Mouse (Mus musculus) ES-Bruce4 (cell line): ENCODE results near the gene Rab3a. TPM values are rescaled to one million over a fixed set of nuclear protein-coding genes. Genes with fewer than 3 reads are reported as not detected.

Experiments used
- H3K27ac ChIP-seq: 2 replicates; pipeline ENCODE4 v1.5.1; 2012; ENCODE audit warnings: low read length, inconsistent platforms; ENCODE audit not compliant: insufficient read depth
- H3K27me3 ChIP-seq: 2 replicates; pipeline ENCODE4 v1.6.1; 2012; ENCODE audit warnings: mild to moderate bottlenecking, low read length, inconsistent platforms; ENCODE audit not compliant: control insufficient read depth, poor library complexity, insufficient read depth, severe bottlenecking
- H3K36me3 ChIP-seq: 2 replicates; pipeline ENCODE4 v1.6.1; 2012; ENCODE audit warnings: inconsistent platforms, mild to moderate bottlenecking, low read length, moderate library complexity; ENCODE audit not compliant: control insufficient read depth, poor library complexity, insufficient read depth, severe bottlenecking
- H3K4me1 ChIP-seq: one replicate; pipeline ENCODE4 v1.8.1; 2011; ENCODE audit warnings: low read length; ENCODE audit not compliant: control insufficient read depth, insufficient read depth
- H3K4me3 ChIP-seq: 2 replicates; pipeline ENCODE4 v1.5.1; 2011; ENCODE audit warnings: low read depth, mild to moderate bottlenecking, low read length
- H3K9ac ChIP-seq: 2 replicates; pipeline ENCODE4 v1.6.1; 2012; ENCODE audit warnings: low read depth, mild to moderate bottlenecking, inconsistent platforms; ENCODE audit not compliant: poor library complexity, severe bottlenecking
- H3K9me3 ChIP-seq: replicated peaks from 2 replicates; pipeline ENCODE4 v1.6.1; 2012; ENCODE audit warnings: mild to moderate bottlenecking, low read length, inconsistent platforms; ENCODE audit not compliant: control insufficient read depth, poor library complexity, insufficient read depth, severe bottlenecking
- CTCF ChIP-seq: IDR thresholded peaks from one replicate; pipeline ENCODE4 v1.8.1; 2011; ENCODE audit warnings: low read depth, low read length
- EP300 ChIP-seq: IDR thresholded peaks from 2 replicates; pipeline ENCODE4 v1.6.1; 2011; ENCODE audit warnings: low read depth, low read length; ENCODE audit not compliant: insufficient read depth
- POLR2A ChIP-seq: IDR thresholded peaks from one replicate; pipeline ENCODE4 v1.8.1; 2011; ENCODE audit warnings: low read length; ENCODE audit not compliant: insufficient read depth
- polyA plus RNA-seq: library from polyadenylated mRNA; stranded (reverse); fragments of >200 nt; gene quantifications from 2 replicates; pipeline ENCODE4 v1.2.4, GENCODE M21; 2011; ENCODE audit warnings: low read depth; ENCODE audit not compliant: missing spikeins, insufficient read depth, insufficient read length

Gene Rab3a
- polyA plus RNA-seq, 1 experiment: 6.3 TPM

- no peak overlapping the region for H3K4me3 ChIP-seq
- H3K9ac ChIP-seq: no peak overlapping the region
- H3K36me3 ChIP-seq: no peaks in the 10 kb centered on the region
- TF ChIP-seq EP300 (no peak), POLR2A (no peak), CTCF (no peak)
- no peaks in the 10 kb centered on the region for H3K9me3 ChIP-seq
- H3K27me3 ChIP-seq: no peaks in the 10 kb centered on the region
- no peak overlapping the region for H3K27ac ChIP-seq
- peaks cover 9% of the 10 kb centered on the region for H3K4me1 ChIP-seq
Measured at GRCm38 (mm10) chr8:70807304-70807703, 52.8 kb downstream of the Rab3a start.

- H3K36me3 ChIP-seq: no peaks in the 10 kb centered on the region
- TF ChIP-seq EP300 (no peak), CTCF (no peak), POLR2A (no peak)
- H3K4me3 ChIP-seq: no peak within 1 kb of the TSS
- H3K27me3 ChIP-seq: no peaks in the 10 kb centered on the region
- H3K9ac ChIP-seq: no peak within 1 kb of the TSS
- no peak within 1 kb of the TSS for H3K27ac ChIP-seq
- peaks cover 7% of the 10 kb centered on the region for H3K4me1 ChIP-seq
- no peaks in the 10 kb centered on the region for H3K9me3 ChIP-seq
Measured at GRCm38 (mm10) chr8:70808239-70808638, 53.8 kb downstream of the Rab3a start, which contains the start of gene Il12rb1. Gene Il12rb1 (plus strand): TSS chr8:70808449.

Other genes starting within 250 kb of the Rab3a start
- 40.0 and 43.7 TPM in 2 replicates for gene Rex1bd, start 247.9 kb upstream of the Rab3a start, polyA plus RNA-seq
- gene Uba52, start 243.9 kb upstream of the Rab3a start, polyA plus RNA-seq: 1,157 and 1,272 TPM in 2 replicates
- 80.5 and 87.3 TPM in 2 replicates for gene Fkbp8, start 227.0 kb upstream of the Rab3a start, polyA plus RNA-seq
- 57.4 and 63.5 TPM in 2 replicates for gene Kxd1, start 226.7 kb upstream of the Rab3a start, polyA plus RNA-seq
- 12.4 and 13.2 TPM in 2 replicates for gene Ell, start 215.2 kb upstream of the Rab3a start, polyA plus RNA-seq
- 61.5 and 72.3 TPM in 2 replicates for gene Isyna1, start 160.3 kb upstream of the Rab3a start, polyA plus RNA-seq
- gene Ssbp4, start 145.8 kb upstream of the Rab3a start, polyA plus RNA-seq: 49.9 and 50.2 TPM in 2 replicates
- not detected in 2 replicates for gene Lrrc25, start 138.5 kb upstream of the Rab3a start, polyA plus RNA-seq
- gene Gdf15, start 122.2 kb upstream of the Rab3a start, polyA plus RNA-seq: 1.9 and 2.1 TPM in 2 replicates
- 30.2 and 44.4 TPM in 2 replicates for gene Pgpep1, start 94.3 kb upstream of the Rab3a start, polyA plus RNA-seq
- 211 TPM in 2 replicates for gene Lsm4, start 81.4 kb upstream of the Rab3a start, polyA plus RNA-seq
- 56.6 and 66.4 TPM in 2 replicates for gene Jund, start 55.7 kb upstream of the Rab3a start, polyA plus RNA-seq
- gene Iqcn, start 51.2 kb upstream of the Rab3a start, polyA plus RNA-seq: not detected in 2 replicates
- gene Gm3336, start 36.1 kb upstream of the Rab3a start, polyA plus RNA-seq: 0.99 and 2.5 TPM in 2 replicates
- 1.9 and 2.3 TPM in 2 replicates for gene Pde4c, start 31.0 kb upstream of the Rab3a start, polyA plus RNA-seq
- gene Mpv17l2, start 6.3 kb downstream of the Rab3a start, polyA plus RNA-seq: 17.7 and 19.1 TPM in 2 replicates
- gene Pik3r2, start 22.0 kb downstream of the Rab3a start, polyA plus RNA-seq: 20.1 and 25.1 TPM in 2 replicates
- 9.1 and 10.9 TPM in 2 replicates for gene Mast3, start 50.4 kb downstream of the Rab3a start, polyA plus RNA-seq
- 1.1 and 2.0 TPM in 2 replicates for gene Il12rb1, start 53.8 kb downstream of the Rab3a start, polyA plus RNA-seq
- gene Arrdc2, start 85.0 kb downstream of the Rab3a start, polyA plus RNA-seq: 11.1 and 12.1 TPM in 2 replicates
- gene Kcnn1, start 108.6 kb downstream of the Rab3a start, polyA plus RNA-seq: 3.2 and 3.5 TPM in 2 replicates
- 62.8 and 67.2 TPM in 2 replicates for gene Ccdc124, start 119.3 kb downstream of the Rab3a start, polyA plus RNA-seq
- gene Slc5a5, start 138.1 kb downstream of the Rab3a start, polyA plus RNA-seq: 13.3 TPM in 2 replicates
- gene Rpl18a, start 142.7 kb downstream of the Rab3a start, polyA plus RNA-seq: 2,473 and 2,707 TPM in 2 replicates
- gene Map1s, start 151.3 kb downstream of the Rab3a start, polyA plus RNA-seq: 32.8 and 37.3 TPM in 2 replicates